Mouse (Mus musculus) gastrocnemius, postnatal 4 days (tissue): ENCODE data around the gene Wfdc3. TPM values are rescaled to one million over a fixed set of nuclear protein-coding genes. Genes with fewer than 3 reads are reported as not detected.
"Not testable (repeated sequence)": the region's sequence is repeated elsewhere in the genome, so short reads cannot be mapped to it uniquely, and the experiment has no call there.

Experiments
- DNase-seq, 2 experiments: peaks; one replicate each; pipeline ENCODE4 v3.0.0; 2021 to 2022; ENCODE audit warnings: low spot score in 2 of 2, mixed read lengths in 2 of 2
- total RNA-seq, 2 experiments: library from RNA; stranded (reverse); gene quantifications; 2 replicates each; pipeline ENCODE4 v1.2.3; 2021

Gene Wfdc3
- total RNA-seq, 2 experiments from 2014 or later = not detected

- DNase-seq = no peak
Measured at GRCm38 (mm10) chr2:164744987-164745386, 744 bp downstream of the Wfdc3 start.

- no peak for DNase-seq
Measured at GRCm38 (mm10) chr2:164739876-164740275, 5.9 kb downstream of the Wfdc3 start.

- no peak for DNase-seq
Measured at GRCm38 (mm10) chr2:164737377-164738090, 8.2 kb downstream of the Wfdc3 start.

GRCm38 (mm10) chr2:164735446-164735845 lies 10.3 kb downstream of the Wfdc3 start:
- DNase-seq = no peak

GRCm38 (mm10) chr2:164734839-164735238 lies 10.9 kb downstream of the Wfdc3 start:
- no peak for DNase-seq

- DNase-seq = no peak
Measured at GRCm38 (mm10) chr2:164733259-164733658, 12.5 kb downstream of the Wfdc3 start.

GRCm38 (mm10) chr2:164731719-164732118 lies 14.0 kb downstream of the Wfdc3 start:
- DNase-seq = no peak

- peak; percentile 47 to 64 for DNase-seq
Measured at GRCm38 (mm10) chr2:164725895-164726619, 19.7 kb downstream of the Wfdc3 start.

GRCm38 (mm10) chr2:164723276-164723675 lies 22.5 kb downstream of the Wfdc3 start:
- DNase-seq = no peak

GRCm38 (mm10) chr2:164716194-164716786 lies 29.4 kb downstream of the Wfdc3 start:
- DNase-seq = not testable (repeated sequence)

- DNase-seq = no peak
Measured at GRCm38 (mm10) chr2:164715005-164715404, 30.7 kb downstream of the Wfdc3 start, which contains the start of gene Spint5. TSS of gene Spint5 (plus strand) at chr2:164715305.

GRCm38 (mm10) chr2:164705991-164706390 lies 39.7 kb downstream of the Wfdc3 start:
- no peak for DNase-seq

GRCm38 (mm10) chr2:164705328-164705727 lies 40.4 kb downstream of the Wfdc3 start:
- no peak for DNase-seq

GRCm38 (mm10) chr2:164704235-164704634 lies 41.5 kb downstream of the Wfdc3 start:
- DNase-seq = no peak

- DNase-seq = no peak
Measured at GRCm38 (mm10) chr2:164701761-164702160, 44.0 kb downstream of the Wfdc3 start.

- no peak for DNase-seq
Measured at GRCm38 (mm10) chr2:164700959-164701358, 44.8 kb downstream of the Wfdc3 start.

- DNase-seq = no peak
Measured at GRCm38 (mm10) chr2:164698201-164698600, 47.5 kb downstream of the Wfdc3 start, which contains the start of gene Spint4. TSS of gene Spint4 (plus strand) at chr2:164698501.

- no peak for DNase-seq
Measured at GRCm38 (mm10) chr2:164684807-164685206, 60.9 kb downstream of the Wfdc3 start, which contains the start of gene Wfdc13. TSS of gene Wfdc13 (plus strand) at chr2:164685107.
